Mouse (Mus musculus) lung, postnatal 0 days (tissue): Measurements from ENCODE around the gene Ap3b1. TPM values are rescaled to one million over a fixed set of nuclear protein-coding genes. Genes with fewer than 3 reads are reported as not detected.
A peak's percentile ranks its signal among the peaks of the same experiment; 100 is the strongest.

Source experiments
- ATAC-seq: fragments of 200-750 bp; cut with Nextera tagmentation; 2 replicates; pipeline ENCODE4 v1.8.0; 2017; ENCODE audit warnings: moderate library complexity
- DNase-seq: peaks from one replicate; pipeline ENCODE4 v3.0.0-alpha.2; 2016; ENCODE audit warnings: low spot score
- H3K27ac ChIP-seq: fragments of 300-500 bp; sonication (generic); 2 replicates; pipeline ENCODE4 v1.5.1; 2014; ENCODE audit warnings: antibody characterized with exemption, mild to moderate bottlenecking, low read length, mixed read lengths
- H3K27me3 ChIP-seq: fragments of 300-500 bp; sonication (generic); replicated peaks from 2 replicates; pipeline ENCODE4 v1.6.1; 2014; ENCODE audit warnings: low read length, mixed read lengths; ENCODE audit not compliant: insufficient read depth
- H3K36me3 ChIP-seq: fragments of 300-500 bp; sonication (generic); 2 replicates; pipeline ENCODE4 v1.6.1; 2014; ENCODE audit warnings: low read length, mixed read lengths; ENCODE audit not compliant: insufficient read depth
- H3K4me1 ChIP-seq: fragments of 300-500 bp; sonication (generic); 2 replicates; pipeline ENCODE4 v1.6.1; 2014; ENCODE audit warnings: antibody characterized with exemption, low read depth, low read length, mixed read lengths; ENCODE audit not compliant: insufficient read depth
- H3K4me2 ChIP-seq: fragments of 300-500 bp; sonication (generic); replicated peaks from 2 replicates; pipeline ENCODE4 v1.6.1; 2014; ENCODE audit warnings: low read depth, mild to moderate bottlenecking, low read length, moderate library complexity, mixed read lengths
- H3K4me3 ChIP-seq: fragments of 300-500 bp; sonication (generic); 2 replicates; pipeline ENCODE4 v1.5.1; 2014; ENCODE audit warnings: low read depth, low read length
- H3K9ac ChIP-seq: fragments of 300-500 bp; sonication (generic); replicated peaks from 2 replicates; pipeline ENCODE4 v1.6.1; 2014; ENCODE audit warnings: low read depth, mild to moderate bottlenecking
- H3K9me3 ChIP-seq: fragments of 300-500 bp; sonication (generic); 2 replicates; pipeline ENCODE4 v1.6.1; 2016; ENCODE audit warnings: low read length, mixed read lengths
- CTCF ChIP-seq: IDR thresholded peaks from 2 replicates; pipeline ENCODE4 v1.5.1; 2016; ENCODE audit warnings: antibody characterized with exemption, mild to moderate bottlenecking
- EP300 ChIP-seq: IDR thresholded peaks from 2 replicates; pipeline ENCODE4 v1.6.1; 2016; ENCODE audit warnings: antibody characterized with exemption, mild to moderate bottlenecking, control low read depth
- WGBS: fragments of 180-500 bp; shearing (Covaris S2); extraction: QIAGEN DNeasy Blood & Tissue Kit; methylation state at CpG from one replicate; pipeline ENCODE4 v1.1.7; 2014; 5-methylcytosine and 5-hydroxymethylcytosine counted together
- polyA plus RNA-seq: library from polyadenylated mRNA; unstranded; fragments of >200 nt; fragmentation: Nextera tagmentation; extraction: Ambion mirVana; gene quantifications from 2 replicates; pipeline ENCODE4 v1.2.1, GENCODE M21; 2015

Ap3b1 gene
- polyA plus RNA-seq, 1 experiment from 2014 or later = 26.1 TPM

DNA sequence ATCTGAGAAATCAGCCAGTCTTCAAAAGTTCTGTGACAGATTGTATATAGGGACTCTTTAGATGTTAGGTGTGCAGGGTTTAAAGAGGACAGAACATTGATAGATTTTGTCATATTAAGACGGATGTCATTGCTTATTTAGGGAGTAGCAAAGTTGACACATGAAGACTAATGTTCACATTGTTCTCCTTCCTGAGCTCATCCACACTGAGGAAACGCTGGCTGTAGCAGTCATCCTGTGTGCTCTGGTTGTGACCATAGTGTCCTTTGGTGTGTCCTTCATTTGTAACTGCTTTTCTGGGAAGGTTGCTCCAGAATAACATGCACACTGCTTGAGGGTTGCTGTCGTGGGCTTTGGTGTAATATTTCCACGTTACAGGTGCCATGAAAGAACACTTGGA, 100.4 kb downstream of the Ap3b1 start:
- peak; percentile 48 for DNase-seq
- WGBS = 52% methylated on average over 4 of the region's 4 CpGs
- ATAC-seq = peak; percentile 75

DNA sequence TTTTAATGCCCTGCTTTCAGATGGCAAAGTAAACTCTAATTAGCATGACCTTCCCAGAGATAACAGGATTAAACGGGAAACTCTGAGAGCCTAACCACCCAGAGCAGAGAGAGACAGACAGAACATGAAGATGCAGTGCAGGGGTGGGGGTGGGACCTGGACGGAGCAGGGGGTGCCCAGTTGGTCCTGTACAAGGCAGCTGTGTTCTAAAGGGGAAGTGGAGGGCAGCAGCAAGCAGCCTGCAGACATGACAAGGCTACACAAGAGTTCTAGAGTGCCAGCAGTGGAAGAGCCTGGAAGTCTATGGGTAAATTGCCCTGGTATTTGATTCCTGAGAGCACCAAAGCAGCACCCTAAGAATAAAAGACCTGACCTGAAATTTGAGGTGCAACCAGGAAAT, 105.5 kb downstream of the Ap3b1 start:
- Histone ChIP-seq H3K9ac (no peak overlapping the region), H3K4me3 (no peak overlapping the region), H3K36me3 (no peaks in the 10 kb centered on the region), H3K4me1 (no peaks in the 10 kb centered on the region; the same call in 1 of the 2 replicates), H3K4me2 (no peak overlapping the region), H3K27me3 (no peaks in the 10 kb centered on the region), H3K9me3 (no peaks in the 10 kb centered on the region), H3K27ac (no peak overlapping the region)
- ATAC-seq (no peak), DNase-seq (no peak)
- TF ChIP-seq EP300 = no peak
- TF ChIP-seq CTCF = no peak
- 70% methylated on average over 2 of the region's 2 CpGs for WGBS

More for the DNA sequence above, 100.4 kb downstream of the Ap3b1 start:
- Histone ChIP-seq H3K9ac (no peak overlapping the region), H3K9me3 (no peaks in the 10 kb centered on the region), H3K27me3 (no peaks in the 10 kb centered on the region), H3K36me3 (no peaks in the 10 kb centered on the region), H3K27ac (no peak overlapping the region), H3K4me1 (no peaks in the 10 kb centered on the region; the same call in 1 of the 2 replicates), H3K4me3 (no peak overlapping the region), H3K4me2 (no peak overlapping the region)
- TF ChIP-seq EP300 (peak; percentile 93), CTCF (no peak)

DNA sequence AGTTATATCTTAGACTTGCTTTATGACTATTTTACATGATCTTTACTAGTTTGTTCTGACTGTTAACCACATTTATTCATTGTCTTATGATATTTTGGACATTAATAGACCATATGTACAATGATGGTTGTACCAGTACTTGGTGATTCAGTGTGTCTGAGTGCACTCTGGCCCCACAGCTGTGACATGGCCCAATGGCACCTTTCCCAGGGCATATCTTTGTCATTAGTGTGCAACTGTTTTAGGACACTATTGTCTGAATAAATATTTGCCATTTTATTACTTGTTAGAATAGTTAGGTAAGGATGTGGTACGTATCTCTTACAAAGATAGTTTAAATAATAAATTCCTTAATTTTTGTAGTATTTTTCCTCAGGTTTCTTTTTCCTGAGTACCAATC, 109.8 kb downstream of the Ap3b1 start:
- H3K9ac ChIP-seq = no peak overlapping the region
- DNase-seq = no peak
- no peak overlapping the region for H3K27ac ChIP-seq
- 86% methylated on average over 1 of the region's 1 CpGs for WGBS
- H3K4me1 ChIP-seq = no peaks in the 10 kb centered on the region
- H3K4me2 ChIP-seq = no peak overlapping the region
- no peak overlapping the region for H3K4me3 ChIP-seq
- no peaks in the 10 kb centered on the region for H3K27me3 ChIP-seq
- H3K9me3 ChIP-seq = no peaks in the 10 kb centered on the region
- ATAC-seq = no peak
- no peak for TF ChIP-seq EP300
- no peak for TF ChIP-seq CTCF
- no peaks in the 10 kb centered on the region; the same call in 1 of the 2 replicates for H3K36me3 ChIP-seq

DNA sequence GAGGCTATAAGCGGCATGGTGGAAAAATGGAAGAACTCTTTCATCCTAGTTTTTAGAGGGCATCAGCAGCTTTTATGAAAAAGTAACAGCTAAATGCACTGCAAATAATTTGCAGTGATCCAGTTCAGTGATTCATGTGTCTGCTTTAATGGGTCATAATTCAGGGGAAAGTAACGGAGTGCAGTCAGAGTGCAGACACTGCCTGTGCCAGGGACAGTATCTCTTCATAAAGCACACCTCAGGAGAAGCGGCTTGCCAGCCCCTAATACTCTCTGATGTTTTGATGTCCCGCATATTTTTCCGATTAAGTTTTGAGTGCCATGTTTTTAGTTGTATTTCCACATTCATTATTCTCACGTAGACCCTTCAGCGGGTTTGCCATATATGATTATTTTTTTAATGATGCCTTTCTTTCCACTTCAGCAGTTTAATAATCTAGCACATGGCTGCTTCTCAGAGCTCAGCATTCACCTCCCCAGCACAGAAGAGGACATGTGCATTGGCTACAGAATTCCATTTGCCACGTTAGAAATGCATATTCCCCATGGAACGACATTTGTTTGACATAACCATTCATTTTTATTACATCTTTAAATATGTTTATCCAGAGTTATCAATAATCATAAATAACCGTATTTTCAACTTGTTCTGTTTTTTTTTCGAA, 112.4 kb downstream of the Ap3b1 start:
- Histone ChIP-seq H3K9me3 (no peaks in the 10 kb centered on the region), H3K4me3 (no peak overlapping the region), H3K4me2 (no peak overlapping the region), H3K36me3 (no peaks in the 10 kb centered on the region; the same call in 1 of the 2 replicates), H3K27ac (no peak overlapping the region), H3K9ac (no peak overlapping the region), H3K27me3 (no peaks in the 10 kb centered on the region), H3K4me1 (no peaks in the 10 kb centered on the region)
- no peak for TF ChIP-seq EP300
- TF ChIP-seq CTCF = no peak
- no peak for DNase-seq
- 86% methylated on average over 11 of the region's 11 CpGs for WGBS
- ATAC-seq = no peak

DNA sequence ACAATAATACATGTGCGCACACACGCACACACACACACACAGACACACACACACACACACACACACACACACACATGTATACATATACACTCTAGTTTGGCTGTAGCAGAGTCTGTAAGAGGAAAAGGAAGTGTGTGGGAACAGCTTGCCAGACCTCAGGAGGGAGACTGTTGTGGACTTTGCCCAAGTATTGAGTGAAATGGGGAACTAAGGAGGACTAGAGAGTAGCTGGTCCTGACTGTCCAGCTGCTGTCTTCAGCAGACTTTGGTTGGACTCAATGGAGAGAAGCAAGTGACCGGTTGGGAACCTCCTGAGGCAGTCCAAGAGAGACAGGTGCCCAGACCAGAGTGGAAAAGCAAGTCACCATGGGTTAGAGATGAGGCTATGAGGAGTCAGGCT, 117.4 kb downstream of the Ap3b1 start:
- TF ChIP-seq CTCF = no peak
- no peak overlapping the region for H3K4me2 ChIP-seq
- H3K4me3 ChIP-seq = no peak overlapping the region
- H3K36me3 ChIP-seq = peaks cover 13% of the 10 kb centered on the region
- no peaks in the 10 kb centered on the region for H3K9me3 ChIP-seq
- H3K4me1 ChIP-seq = no peaks in the 10 kb centered on the region
- H3K27me3 ChIP-seq = no peaks in the 10 kb centered on the region
- DNase-seq (no peak), ATAC-seq (no peak)
- no peak overlapping the region for H3K9ac ChIP-seq
- 90% methylated on average over 3 of the region's 3 CpGs for WGBS
- H3K27ac ChIP-seq = no peak overlapping the region

DNA sequence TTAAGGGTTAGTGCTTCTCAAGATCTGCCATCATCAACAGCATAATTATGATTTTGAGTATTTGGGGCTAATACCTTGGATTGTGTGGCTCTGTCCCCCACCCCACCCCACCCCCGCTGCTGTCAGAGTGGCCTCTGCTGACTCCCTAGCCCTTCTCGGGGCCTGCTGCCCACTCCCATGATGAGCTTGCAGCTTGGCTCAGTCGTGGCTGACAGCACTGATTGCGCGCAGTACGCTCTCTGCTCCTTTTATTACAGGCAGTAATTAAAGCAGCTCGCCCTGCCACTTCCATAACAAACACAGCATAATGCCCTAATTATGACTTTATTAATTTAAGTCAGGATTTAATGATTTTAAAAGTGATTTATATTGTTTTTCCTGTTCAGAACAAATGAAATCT, 121.5 kb downstream of the Ap3b1 start:
- Histone ChIP-seq H3K4me1 (no peaks in the 10 kb centered on the region), H3K27ac (no peak overlapping the region), H3K36me3 (peaks cover 38% of the 10 kb centered on the region), H3K9ac (no peak overlapping the region), H3K27me3 (no peaks in the 10 kb centered on the region), H3K9me3 (no peaks in the 10 kb centered on the region), H3K4me2 (no peak overlapping the region), H3K4me3 (no peak overlapping the region)
- DNase-seq (no peak), ATAC-seq (no peak)
- WGBS = 87% methylated on average over 7 of the region's 7 CpGs
- TF ChIP-seq EP300 = no peak
- no peak for TF ChIP-seq CTCF

DNA sequence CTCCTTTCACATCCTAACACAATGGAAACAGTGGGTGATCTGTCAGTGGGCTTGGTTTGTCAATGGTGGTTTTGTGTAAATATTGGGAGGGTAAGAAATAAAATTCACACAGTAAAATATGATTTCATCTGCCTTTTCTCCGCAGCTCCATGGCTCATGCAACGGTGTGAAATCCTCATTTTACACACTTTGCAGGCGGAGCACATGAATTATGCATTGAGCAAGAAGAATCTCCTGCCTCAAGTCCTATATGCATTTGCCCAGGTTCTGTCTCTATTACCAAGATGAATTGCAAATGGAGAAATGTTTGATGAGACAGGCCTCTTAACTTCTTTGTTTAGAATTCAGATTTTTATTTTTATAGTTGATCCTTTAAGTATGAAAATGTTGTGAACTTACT, 131.9 kb downstream of the Ap3b1 start:
- ATAC-seq = no peak
- H3K4me3 ChIP-seq = no peak overlapping the region
- H3K4me2 ChIP-seq = no peak overlapping the region
- H3K27ac ChIP-seq = no peak overlapping the region
- no peak for DNase-seq
- H3K4me1 ChIP-seq = no peaks in the 10 kb centered on the region
- H3K9me3 ChIP-seq = no peaks in the 10 kb centered on the region
- 90% methylated on average over 3 of the region's 3 CpGs for WGBS
- no peaks in the 10 kb centered on the region for H3K27me3 ChIP-seq
- no peak overlapping the region for H3K9ac ChIP-seq
- TF ChIP-seq EP300 (no peak), CTCF (no peak)
- peaks cover 13% of the 10 kb centered on the region for H3K36me3 ChIP-seq
